Mouse (Mus musculus) gastrocnemius, postnatal 4 days (tissue): ENCODE measurements around the gene Klhl42. TPM values are rescaled to one million over a fixed set of nuclear protein-coding genes. Genes with fewer than 3 reads are reported as not detected.

Experiments used
- DNase-seq, 2 experiments: peaks; one replicate each; pipeline ENCODE4 v3.0.0; 2021 to 2022; ENCODE audit warnings: low spot score in 2 of 2, mixed read lengths in 2 of 2
- total RNA-seq, 2 experiments: library from RNA; stranded (reverse); gene quantifications; 2 replicates each; pipeline ENCODE4 v1.2.3; 2021

Gene Klhl42
- total RNA-seq, 2 experiments from 2014 or later = 9.4 to 9.7 TPM

GRCm38 (mm10) chr6:147085398-147086040 lies 5.7 kb upstream of the Klhl42 start:
- DNase-seq = no peak

DNA sequence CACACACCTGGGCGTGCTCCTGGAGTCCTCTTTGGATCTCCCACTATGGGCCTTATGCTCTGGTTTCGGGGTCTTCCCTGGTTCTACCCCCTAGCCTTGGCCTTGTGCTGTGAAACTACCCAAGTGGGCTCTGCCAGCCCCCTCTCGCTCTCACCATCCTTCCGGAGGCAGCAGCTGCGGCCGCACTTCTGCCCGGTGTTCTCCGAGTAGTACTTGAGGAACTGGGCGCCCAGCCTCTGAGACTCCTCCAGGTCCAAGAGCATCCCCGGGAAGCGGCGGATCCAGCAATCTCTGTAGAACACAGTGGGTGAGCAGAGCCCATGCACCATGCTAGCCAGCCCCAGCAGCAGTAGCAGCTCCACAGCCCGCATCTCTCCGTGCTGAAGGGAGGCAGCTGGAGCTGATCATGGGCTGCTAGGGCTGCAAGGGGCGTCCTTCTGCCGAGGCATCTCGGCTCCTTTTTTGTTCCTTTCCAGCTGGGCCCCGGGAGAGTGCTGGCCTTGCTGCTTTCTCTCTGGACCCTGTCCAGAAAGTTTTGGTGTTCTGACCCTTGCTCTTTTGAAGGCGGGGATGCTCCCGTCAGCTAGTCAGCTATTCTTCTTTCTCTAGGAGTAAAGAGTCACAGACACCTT lies 4.5 kb upstream of the Klhl42 start, which contains the start of gene Mansc4:
TSS of gene Mansc4 (minus strand) at position 439 of the 632 bp plus-strand sequence.
- DNase-seq = peak in 1 of 2 experiments; percentile 20

DNA sequence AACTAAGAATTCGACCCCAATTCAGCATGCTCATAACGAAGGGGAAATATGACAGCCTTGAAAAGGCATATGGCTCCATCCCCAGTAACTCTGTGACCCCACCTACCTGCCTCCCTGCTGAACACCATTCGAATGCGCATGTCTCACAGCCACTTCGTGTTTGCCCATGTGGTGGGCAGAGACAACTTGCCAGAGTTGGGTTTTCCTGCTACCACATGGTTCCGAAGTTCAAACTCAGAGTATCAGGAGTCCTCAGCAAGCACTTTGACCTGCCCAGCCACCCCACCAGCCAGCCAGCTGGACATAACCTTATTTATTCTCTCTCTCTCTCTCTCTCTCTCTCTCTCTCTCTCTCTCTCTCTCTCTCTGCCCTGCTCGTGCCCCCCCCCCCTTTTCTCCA lies 3.4 kb upstream of the Klhl42 start:
- DNase-seq = no peak

GRCm38 (mm10) chr6:147088517-147088916 lies 2.7 kb upstream of the Klhl42 start:
- DNase-seq = no peak

DNA sequence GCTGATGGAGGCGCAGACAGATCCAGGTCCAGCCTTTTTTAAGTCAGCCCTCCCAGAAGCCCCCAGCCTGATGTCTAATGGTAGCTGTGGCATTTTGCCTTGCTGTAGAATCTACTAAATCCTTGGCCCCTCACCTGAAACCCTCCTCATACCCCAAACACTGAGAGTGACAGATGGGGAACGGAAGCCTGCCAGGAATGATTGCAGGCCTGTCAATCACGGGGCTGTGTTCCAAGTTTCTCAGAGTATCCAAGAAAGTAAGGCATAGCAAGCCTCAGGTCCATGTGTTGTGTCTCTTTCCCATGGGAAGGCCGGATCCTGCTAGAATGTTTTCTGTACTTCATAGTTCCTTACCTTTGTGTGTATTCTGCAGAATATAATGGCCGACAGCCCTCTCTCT lies 988 bp upstream of the Klhl42 start:
- no peak for DNase-seq

- DNase-seq = peak in 1 of 2 experiments; percentile 61
Measured at GRCm38 (mm10) chr6:147092136-147092535, 957 bp downstream of the Klhl42 start.

DNA sequence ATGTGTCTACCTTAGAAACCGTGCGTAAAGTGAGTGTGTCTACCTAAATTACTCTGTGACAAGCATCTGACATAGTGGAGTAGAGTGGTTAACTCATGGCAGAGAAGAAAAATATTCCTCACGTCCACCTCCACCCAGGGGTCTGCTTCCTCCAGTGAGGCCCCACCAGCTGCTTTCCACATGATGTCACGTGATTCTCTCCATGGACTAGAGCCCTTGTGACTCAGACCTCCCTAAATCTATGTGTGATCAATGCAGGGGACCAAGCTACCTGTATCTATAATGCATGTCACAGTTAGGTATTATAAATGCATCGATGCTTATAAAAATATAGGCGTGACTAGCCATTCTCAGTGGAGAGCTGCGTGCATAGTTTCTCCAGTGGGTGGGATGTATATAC lies 3.6 kb downstream of the Klhl42 start:
- no peak for DNase-seq

DNA sequence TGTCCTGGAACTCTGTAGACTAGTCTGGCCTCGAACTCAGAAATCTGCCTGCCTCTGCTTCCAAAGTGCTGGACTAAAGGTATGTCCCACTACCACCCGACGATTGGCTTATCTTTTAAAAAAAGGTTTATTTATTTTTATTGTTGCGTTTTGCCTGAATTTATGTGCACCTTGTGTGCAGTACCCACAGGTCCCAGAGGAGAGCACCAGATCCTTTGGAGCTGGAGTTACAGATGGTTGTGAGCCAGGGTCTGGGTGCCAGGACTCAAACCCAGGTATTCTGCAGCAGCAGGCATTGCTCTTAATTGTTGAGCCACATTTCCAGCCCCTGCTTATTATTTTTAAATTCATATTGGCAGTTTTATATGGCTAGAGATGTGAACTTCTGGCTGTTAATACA lies 4.9 kb downstream of the Klhl42 start:
- DNase-seq = no peak

GRCm38 (mm10) chr6:147096934-147097333 lies 5.8 kb downstream of the Klhl42 start:
- no peak for DNase-seq

- no peak for DNase-seq
Measured at GRCm38 (mm10) chr6:147097346-147097929, 6.3 kb downstream of the Klhl42 start.

- no peak for DNase-seq
Measured at GRCm38 (mm10) chr6:147099458-147100277, 8.5 kb downstream of the Klhl42 start.

GRCm38 (mm10) chr6:147102293-147102692 lies 11.1 kb downstream of the Klhl42 start:
- DNase-seq = no peak

DNA sequence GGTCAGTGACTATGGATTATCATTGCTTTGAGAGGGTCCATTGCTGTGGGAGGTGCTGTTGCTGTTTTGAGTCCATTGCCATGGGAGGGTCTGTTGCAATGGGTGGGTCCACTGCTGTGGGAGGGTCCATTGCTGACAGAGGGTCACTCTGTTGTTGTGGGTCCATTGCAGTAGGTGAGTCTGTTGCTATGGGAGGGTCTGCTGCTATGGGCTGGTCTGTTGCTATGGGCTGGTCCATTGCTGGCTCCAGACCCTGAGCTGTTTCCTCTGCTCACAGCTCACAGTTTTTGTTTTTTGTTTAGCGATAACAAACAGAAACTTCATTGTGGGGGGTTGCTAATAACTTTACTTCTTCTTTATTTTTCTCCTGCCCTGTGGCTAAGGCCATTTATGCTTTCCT lies 14.3 kb downstream of the Klhl42 start:
- DNase-seq = no peak

DNA sequence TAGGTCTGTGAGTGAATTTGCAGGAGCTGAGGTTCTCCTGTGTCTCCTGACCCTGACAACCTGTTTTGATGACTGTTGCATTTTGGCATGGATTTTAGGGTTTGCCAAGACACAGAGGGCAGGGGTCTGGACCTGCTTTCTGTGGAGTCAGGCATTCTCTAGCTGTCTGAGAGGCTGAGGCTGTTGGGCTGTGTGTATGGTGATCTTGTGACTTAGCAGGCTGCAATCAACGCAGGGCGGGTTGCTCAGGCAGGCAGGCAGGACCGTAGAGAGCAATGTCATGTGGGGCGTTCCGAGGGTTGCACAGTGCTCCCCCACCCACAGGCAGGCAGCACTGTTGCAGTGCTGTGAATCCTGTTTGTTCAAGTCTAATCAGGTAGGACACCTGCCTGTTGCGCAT lies 15.5 kb downstream of the Klhl42 start:
- no peak for DNase-seq

DNA sequence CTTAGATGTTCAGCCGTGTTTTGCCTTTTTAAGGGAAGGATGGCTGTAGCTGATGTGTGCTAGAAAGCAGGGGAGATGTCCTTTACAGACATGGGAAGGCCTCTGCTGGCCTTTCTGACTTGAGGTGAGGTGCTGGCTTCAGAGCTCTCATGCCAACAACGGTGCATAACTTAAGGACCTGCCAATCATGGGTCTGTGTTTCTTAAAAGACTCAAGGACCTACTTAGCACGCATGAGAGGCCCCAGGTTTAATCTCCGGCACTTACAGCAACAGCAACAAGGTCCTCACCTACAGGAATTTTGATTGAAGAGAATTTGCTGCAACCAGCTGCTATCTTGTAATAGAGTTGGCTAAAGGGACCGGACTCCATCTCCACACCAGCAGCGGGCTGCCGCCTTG lies 18.1 kb downstream of the Klhl42 start:
- no peak for DNase-seq

- DNase-seq = peak; percentile 79 to 90
Measured at GRCm38 (mm10) chr6:147116579-147116978, 25.4 kb downstream of the Klhl42 start.

GRCm38 (mm10) chr6:147117764-147118163 lies 26.6 kb downstream of the Klhl42 start:
- DNase-seq = no peak

- no peak for DNase-seq
Measured at GRCm38 (mm10) chr6:147118190-147118589, 27.0 kb downstream of the Klhl42 start.

DNA sequence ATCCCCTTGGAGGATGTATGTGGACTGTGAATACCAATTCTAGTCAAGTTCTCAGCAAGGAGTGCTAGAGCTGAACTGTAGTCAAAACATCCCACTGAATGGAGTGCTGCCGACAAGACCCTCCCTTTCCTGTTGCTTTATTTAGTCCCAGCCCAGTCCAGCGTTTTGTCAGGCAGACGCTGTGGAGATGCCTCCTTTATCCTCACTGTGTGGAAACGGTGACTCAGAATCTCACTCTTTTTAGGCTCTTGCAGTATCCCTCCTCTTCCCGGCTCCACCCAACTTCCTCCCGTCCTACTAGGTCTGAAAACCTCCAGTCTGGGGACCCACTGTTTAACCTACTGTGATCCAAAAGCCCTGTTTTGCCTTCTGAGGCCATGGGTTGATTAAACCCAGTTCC lies 30.1 kb downstream of the Klhl42 start:
- no peak for DNase-seq

DNA sequence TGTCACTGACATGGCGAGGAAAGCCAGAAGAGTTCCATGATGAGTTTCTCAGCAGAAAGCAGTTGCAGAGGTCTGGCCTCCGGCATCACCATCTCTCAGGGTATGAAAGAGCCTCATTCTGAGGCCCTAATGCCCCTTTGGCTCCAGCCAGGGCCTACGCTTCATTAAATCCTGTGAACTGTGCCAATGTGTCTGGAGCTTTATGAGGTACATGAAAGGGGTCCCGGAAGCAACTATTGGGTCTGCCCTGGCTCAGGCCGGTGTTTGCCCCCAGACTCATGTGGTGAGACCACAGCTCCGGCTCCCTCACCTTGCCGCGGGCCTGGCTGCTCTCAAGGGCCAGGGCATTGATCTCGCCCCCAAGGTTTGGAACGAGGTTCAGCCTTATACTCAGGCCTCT lies 36.1 kb downstream of the Klhl42 start:
- no peak for DNase-seq

GRCm38 (mm10) chr6:147138260-147138659 lies 47.1 kb downstream of the Klhl42 start:
- DNase-seq = no peak
